Mouse (Mus musculus): Measurements from ENCODE around the gene Tmco2. TPM values are rescaled to one million over a fixed set of nuclear protein-coding genes. Genes with fewer than 3 reads are reported as not detected.

Tmco2 gene
- polyA plus RNA-seq (2014; fragmentation: Nextera tagmentation; extraction: Ambion mirVana), result 0.47 TPM in 1 of 2 replicates, not detected in the other

DNA sequence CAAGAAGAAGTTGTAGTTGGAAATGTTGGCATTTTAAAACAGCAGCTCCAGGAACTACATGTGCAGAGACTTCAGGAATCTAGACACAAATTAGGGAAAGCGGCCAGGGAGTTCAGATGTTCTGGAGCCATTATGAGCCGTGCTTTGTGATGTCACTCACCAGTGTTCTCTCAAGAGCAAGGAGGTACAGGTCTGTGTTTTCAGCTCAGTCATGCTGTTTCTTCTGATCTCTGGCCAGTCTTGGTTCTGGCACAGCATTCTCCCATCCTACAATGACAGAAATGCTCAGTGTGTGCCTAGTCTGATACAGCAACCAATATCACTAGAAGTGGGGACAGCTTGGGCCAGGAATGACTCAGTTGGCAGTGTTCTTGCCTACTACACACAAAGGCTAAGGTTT is at the start of gene Tmco2:
Tmco2 (minus strand) TSS at position 101 of the 400 bp plus-strand sequence.
- Histone ChIP-seq H3K27me3 (ENCODE audit: control insufficient read depth, insufficient read depth, low read length) (no peaks in the 10 kb centered on the region), H3K4me2 (ENCODE audit: low read depth) (no peak within 1 kb of the TSS), H3K4me3 (ENCODE audit: low read depth, low read length) (no peak within 1 kb of the TSS), H3K9me3 (ENCODE audit: control insufficient read depth, low read length) (no peaks in the 10 kb centered on the region), H3K4me1 (ENCODE audit: control insufficient read depth, insufficient read depth, low read length) (no peaks in the 10 kb centered on the region), H3K36me3 (ENCODE audit: control insufficient read depth, insufficient read depth, low read length) (no peaks in the 10 kb centered on the region), H3K9ac (ENCODE audit: low read length) (no peak within 1 kb of the TSS), H3K27ac (ENCODE audit: low read depth, low read length) (no peak within 1 kb of the TSS)
- 96% methylated on average over 2 of the region's 2 CpGs for WGBS
- no peak for ATAC-seq (ENCODE audit: insufficient read depth, low FRiP score, low TSS enrichment)
- DNase-seq (ENCODE audit: low spot score), result no peak

DNA sequence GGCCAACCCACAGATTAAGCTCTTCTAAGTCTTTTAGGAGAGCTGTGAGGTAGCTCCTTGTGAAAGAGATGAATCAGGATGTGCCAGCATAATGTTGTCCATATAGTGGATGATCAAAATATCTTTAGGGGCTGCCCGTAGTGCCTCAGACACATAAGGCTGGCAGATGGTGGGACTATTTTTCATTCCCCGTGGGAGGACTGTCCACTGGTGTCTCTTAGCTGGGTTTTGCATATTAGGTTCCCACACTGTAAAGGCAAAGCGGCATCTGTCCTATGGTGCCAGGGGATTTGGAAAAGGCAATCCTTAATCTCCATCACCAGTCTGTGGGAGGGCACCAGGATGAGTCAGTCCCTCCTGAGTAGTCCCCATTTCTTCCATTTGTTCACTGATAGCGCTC is 5.7 kb downstream of the Tmco2 start:
- Histone ChIP-seq H3K4me3 (ENCODE audit: low read depth, low read length) (no peak overlapping the region), H3K4me2 (ENCODE audit: low read depth) (no peak overlapping the region), H3K27me3 (ENCODE audit: control insufficient read depth, insufficient read depth, low read length) (no peaks in the 10 kb centered on the region), H3K4me1 (ENCODE audit: control insufficient read depth, insufficient read depth, low read length) (no peaks in the 10 kb centered on the region), H3K9ac (ENCODE audit: low read length) (no peak overlapping the region), H3K9me3 (ENCODE audit: control insufficient read depth, low read length) (no peaks in the 10 kb centered on the region), H3K27ac (ENCODE audit: low read depth, low read length) (no peak overlapping the region), H3K36me3 (ENCODE audit: control insufficient read depth, insufficient read depth, low read length) (no peaks in the 10 kb centered on the region)
- DNase-seq (ENCODE audit: low spot score) (no peak), ATAC-seq (ENCODE audit: insufficient read depth, low FRiP score, low TSS enrichment) (no peak)
- 83% methylated on average over 4 of the region's 4 CpGs for WGBS

DNA sequence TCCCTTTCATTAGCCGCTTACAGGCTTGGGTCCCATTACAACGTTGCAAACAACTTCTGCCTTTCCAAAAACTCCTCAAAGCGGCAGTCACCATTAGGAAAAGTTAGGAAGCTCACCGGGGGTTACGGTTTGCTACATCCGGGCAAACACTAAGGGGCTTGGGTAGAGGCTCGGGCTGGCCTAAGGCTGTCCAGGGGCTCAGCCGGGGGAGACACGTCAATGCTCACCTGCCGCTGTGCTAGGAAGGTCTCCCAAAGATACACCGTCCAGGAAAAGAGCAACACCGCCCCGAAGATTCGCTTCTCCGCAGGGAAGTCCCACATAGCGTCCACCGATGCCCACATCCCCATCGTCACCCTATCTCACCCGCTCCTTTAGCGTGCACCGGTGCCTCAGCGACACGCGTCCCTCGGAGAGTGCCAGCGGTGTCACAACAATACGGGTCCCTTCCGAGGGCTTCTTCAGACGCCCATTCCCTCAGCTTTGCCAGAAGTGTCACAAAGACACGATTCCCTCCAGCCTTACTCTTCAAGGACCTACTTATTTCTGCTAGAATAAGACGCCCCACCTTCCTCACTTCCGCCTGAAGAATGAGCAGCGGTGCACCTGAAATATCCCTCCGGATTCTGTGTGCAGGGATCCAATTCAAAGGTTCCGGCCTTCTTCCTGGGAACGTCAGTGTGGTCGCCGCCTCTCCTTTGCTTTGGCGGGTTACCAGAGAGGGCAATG is 11.2 kb downstream of the Tmco2 start, which contains the start of gene Zmpste24:
Zmpste24 (minus strand) TSS at position 592 of the 729 bp plus-strand sequence.
- Histone ChIP-seq H3K4me1 (ENCODE audit: control insufficient read depth, insufficient read depth, low read length) (peaks cover 6% of the 10 kb centered on the region; the same call in 1 of the 2 replicates), H3K4me2 (ENCODE audit: low read depth) (peak within 1 kb of the TSS; percentile 77), H3K27ac (ENCODE audit: low read depth, low read length) (peak within 1 kb of the TSS; percentile 39; the same call in 1 of the 2 replicates), H3K9me3 (ENCODE audit: control insufficient read depth, low read length) (no peaks in the 10 kb centered on the region), H3K4me3 (ENCODE audit: low read depth, low read length) (peak within 1 kb of the TSS; percentile 79), H3K36me3 (ENCODE audit: control insufficient read depth, insufficient read depth, low read length) (peaks cover 6% of the 10 kb centered on the region; the same call in 1 of the 2 replicates), H3K27me3 (ENCODE audit: control insufficient read depth, insufficient read depth, low read length) (no peaks in the 10 kb centered on the region), H3K9ac (ENCODE audit: low read length) (peak within 1 kb of the TSS; percentile 71)
- under 1% methylated on average over 39 of the region's 39 CpGs for WGBS
- DNase-seq (ENCODE audit: low spot score) (peak; percentile 89), ATAC-seq (ENCODE audit: insufficient read depth, low FRiP score, low TSS enrichment) (peak; percentile 82)

DNA sequence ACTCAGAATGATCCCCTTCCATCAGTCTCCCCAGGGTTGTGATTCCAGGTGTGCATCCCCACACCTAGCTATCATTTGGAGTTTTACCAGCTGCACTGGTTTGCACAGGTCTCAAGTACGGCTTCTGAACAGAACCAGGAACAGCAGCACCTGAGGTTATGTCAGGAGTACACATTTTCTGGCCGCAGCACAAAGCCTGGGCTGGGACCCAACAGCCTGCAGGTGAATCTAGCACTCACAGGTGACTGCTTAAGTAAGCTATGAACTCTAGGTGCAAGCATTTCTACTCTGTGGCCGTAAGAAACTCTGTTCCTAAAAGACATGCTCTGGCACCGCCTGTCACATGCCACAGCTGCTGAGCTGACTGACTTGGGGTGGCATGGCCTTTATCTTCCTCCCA is 18.8 kb downstream of the Tmco2 start:
- no peak overlapping the region for H3K4me3 ChIP-seq (ENCODE audit: low read depth, low read length)
- H3K4me1 ChIP-seq (ENCODE audit: control insufficient read depth, insufficient read depth, low read length), result no peaks in the 10 kb centered on the region
- H3K27me3 ChIP-seq (ENCODE audit: control insufficient read depth, insufficient read depth, low read length), result no peaks in the 10 kb centered on the region
- H3K9ac ChIP-seq (ENCODE audit: low read length), result no peak overlapping the region
- WGBS, result 91% methylated on average over 4 of the region's 4 CpGs
- DNase-seq (ENCODE audit: low spot score), result no peak
- H3K36me3 ChIP-seq (ENCODE audit: control insufficient read depth, insufficient read depth, low read length), result peaks cover 8% of the 10 kb centered on the region
- no peak overlapping the region for H3K4me2 ChIP-seq (ENCODE audit: low read depth)
- ATAC-seq (ENCODE audit: insufficient read depth, low FRiP score, low TSS enrichment), result no peak
- no peaks in the 10 kb centered on the region for H3K9me3 ChIP-seq (ENCODE audit: control insufficient read depth, low read length)
- H3K27ac ChIP-seq (ENCODE audit: low read depth, low read length), result no peak overlapping the region

DNA sequence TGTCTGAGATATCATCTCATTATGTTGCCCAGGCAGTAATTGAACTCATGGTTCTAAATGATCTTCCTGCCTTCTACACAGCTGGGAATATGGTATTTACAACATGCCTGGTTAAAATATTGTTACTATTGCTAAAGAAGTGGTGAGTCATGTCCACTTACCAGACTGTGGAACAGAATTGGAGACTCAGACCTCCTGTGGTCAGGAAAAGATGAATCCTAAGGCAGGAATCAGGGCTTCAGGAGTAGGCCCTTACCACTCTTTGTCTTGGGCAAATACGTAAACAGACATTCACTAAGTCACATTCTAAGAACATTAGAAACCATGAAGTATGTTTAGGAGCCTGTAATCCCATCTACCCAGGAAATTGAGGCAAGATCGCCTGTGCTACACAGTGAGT is 20.3 kb downstream of the Tmco2 start:
- no peak overlapping the region for H3K4me3 ChIP-seq (ENCODE audit: low read depth, low read length)
- no peak overlapping the region for H3K9ac ChIP-seq (ENCODE audit: low read length)
- no peaks in the 10 kb centered on the region for H3K9me3 ChIP-seq (ENCODE audit: control insufficient read depth, low read length)
- no peaks in the 10 kb centered on the region for H3K4me1 ChIP-seq (ENCODE audit: control insufficient read depth, insufficient read depth, low read length)
- no peaks in the 10 kb centered on the region for H3K27me3 ChIP-seq (ENCODE audit: control insufficient read depth, insufficient read depth, low read length)
- no peak overlapping the region for H3K27ac ChIP-seq (ENCODE audit: low read depth, low read length)
- H3K36me3 ChIP-seq (ENCODE audit: control insufficient read depth, insufficient read depth, low read length), result peaks cover 3% of the 10 kb centered on the region
- 90% methylated on average over 2 of the region's 2 CpGs for WGBS
- no peak for DNase-seq (ENCODE audit: low spot score)
- no peak overlapping the region for H3K4me2 ChIP-seq (ENCODE audit: low read depth)
- ATAC-seq (ENCODE audit: insufficient read depth, low FRiP score, low TSS enrichment), result no peak

DNA sequence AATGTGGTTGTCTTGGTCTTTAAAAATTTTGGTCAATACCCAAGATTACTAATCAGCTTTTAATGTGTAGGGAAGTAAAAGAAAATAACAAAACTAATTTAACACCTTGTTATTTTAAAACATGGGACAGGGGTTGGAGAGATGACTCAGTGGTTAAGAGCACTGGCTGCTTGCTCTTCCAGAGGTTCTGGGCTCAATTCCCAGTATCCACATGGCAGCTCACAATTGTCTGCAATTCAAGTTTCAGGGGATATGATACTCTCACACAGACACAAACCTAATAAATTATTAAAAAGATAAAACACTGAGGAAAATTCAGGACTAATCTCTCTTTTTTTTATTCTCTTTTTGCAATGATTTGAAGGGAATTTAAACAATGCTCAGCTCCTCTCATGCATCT is 24.5 kb downstream of the Tmco2 start:
- DNase-seq (ENCODE audit: low spot score), result no peak
- no peak for ATAC-seq (ENCODE audit: insufficient read depth, low FRiP score, low TSS enrichment)
- Histone ChIP-seq H3K36me3 (ENCODE audit: control insufficient read depth, insufficient read depth, low read length) (peaks cover 4% of the 10 kb centered on the region; the same call in 1 of the 2 replicates), H3K4me1 (ENCODE audit: control insufficient read depth, insufficient read depth, low read length) (no peaks in the 10 kb centered on the region), H3K4me3 (ENCODE audit: low read depth, low read length) (no peak overlapping the region), H3K9ac (ENCODE audit: low read length) (no peak overlapping the region), H3K27ac (ENCODE audit: low read depth, low read length) (no peak overlapping the region), H3K9me3 (ENCODE audit: control insufficient read depth, low read length) (no peaks in the 10 kb centered on the region), H3K4me2 (ENCODE audit: low read depth) (no peak overlapping the region), H3K27me3 (ENCODE audit: control insufficient read depth, insufficient read depth, low read length) (no peaks in the 10 kb centered on the region)

DNA sequence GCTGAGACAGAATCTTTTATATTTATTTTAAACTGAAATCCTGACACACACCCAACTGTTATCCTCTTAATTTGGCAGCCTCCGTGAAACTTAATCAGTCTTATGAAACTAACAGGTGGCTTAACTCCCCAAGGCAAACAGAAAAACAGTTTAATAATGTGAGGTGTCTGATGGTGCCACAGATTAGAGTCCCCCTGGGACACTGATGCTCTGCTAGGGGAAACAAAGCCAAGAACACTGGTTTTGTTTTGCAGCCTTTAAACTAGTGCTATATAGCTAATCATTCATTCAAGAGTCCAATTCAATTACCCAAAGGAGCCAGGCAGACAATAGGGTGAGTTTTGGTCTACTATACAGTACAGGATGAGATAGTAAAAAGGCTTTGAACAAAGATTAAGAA is 28.6 kb downstream of the Tmco2 start:
- H3K4me2 ChIP-seq (ENCODE audit: low read depth), result no peak overlapping the region
- H3K9me3 ChIP-seq (ENCODE audit: control insufficient read depth, low read length), result no peaks in the 10 kb centered on the region
- ATAC-seq (ENCODE audit: insufficient read depth, low FRiP score, low TSS enrichment) (no peak), DNase-seq (ENCODE audit: low spot score) (no peak)
- H3K27me3 ChIP-seq (ENCODE audit: control insufficient read depth, insufficient read depth, low read length), result no peaks in the 10 kb centered on the region
- peaks cover 8% of the 10 kb centered on the region for H3K36me3 ChIP-seq (ENCODE audit: control insufficient read depth, insufficient read depth, low read length)
- no peaks in the 10 kb centered on the region for H3K4me1 ChIP-seq (ENCODE audit: control insufficient read depth, insufficient read depth, low read length)
- 89% methylated on average over 1 of the region's 1 CpGs for WGBS
- H3K4me3 ChIP-seq (ENCODE audit: low read depth, low read length), result no peak overlapping the region
- no peak overlapping the region for H3K9ac ChIP-seq (ENCODE audit: low read length)
- no peak overlapping the region for H3K27ac ChIP-seq (ENCODE audit: low read depth, low read length)

DNA sequence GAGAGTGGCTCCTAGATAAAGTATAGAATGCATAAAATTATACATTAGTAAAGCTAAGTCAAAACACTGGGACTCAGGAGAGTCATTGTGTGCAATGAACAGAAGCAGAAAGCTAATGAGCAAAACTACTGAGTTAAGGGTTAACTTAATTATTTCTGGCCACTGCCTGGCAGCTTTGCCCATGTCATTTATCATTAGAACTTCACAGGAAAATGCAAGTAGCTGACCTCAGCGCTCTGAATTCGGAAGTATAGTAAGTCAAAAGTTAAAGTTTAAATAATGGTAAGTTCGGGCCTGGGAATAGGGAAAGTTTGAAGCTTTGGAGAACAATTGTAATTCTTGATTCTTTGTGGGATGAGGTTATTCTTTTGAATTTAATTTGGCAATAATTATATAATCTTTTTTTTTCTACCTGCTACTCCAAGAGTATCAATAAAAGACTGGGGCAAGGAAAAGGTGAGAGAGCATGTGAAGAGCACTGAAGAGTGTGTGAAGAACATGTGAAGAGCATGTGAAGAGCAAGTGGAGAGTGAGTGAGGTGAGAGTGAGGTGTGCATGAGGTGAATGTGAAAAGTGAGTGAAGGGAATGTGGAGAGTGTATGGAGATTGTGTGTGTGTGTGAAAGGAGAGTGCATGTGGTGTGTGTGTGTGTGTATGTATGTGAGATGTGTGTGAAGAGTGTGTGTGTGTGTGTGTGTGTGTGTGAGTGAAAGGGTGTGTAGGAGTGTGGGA is 30.9 kb downstream of the Tmco2 start:
- DNase-seq (ENCODE audit: low spot score), result no peak
- no peaks in the 10 kb centered on the region for H3K4me1 ChIP-seq (ENCODE audit: control insufficient read depth, insufficient read depth, low read length)
- no peak for ATAC-seq (ENCODE audit: insufficient read depth, low FRiP score, low TSS enrichment)
- H3K4me3 ChIP-seq (ENCODE audit: low read depth, low read length), result no peak overlapping the region
- H3K27ac ChIP-seq (ENCODE audit: low read depth, low read length), result no peak overlapping the region
- H3K9ac ChIP-seq (ENCODE audit: low read length), result no peak overlapping the region
- H3K27me3 ChIP-seq (ENCODE audit: control insufficient read depth, insufficient read depth, low read length), result no peaks in the 10 kb centered on the region
- peaks cover 13% of the 10 kb centered on the region for H3K36me3 ChIP-seq (ENCODE audit: control insufficient read depth, insufficient read depth, low read length)
- H3K4me2 ChIP-seq (ENCODE audit: low read depth), result no peak overlapping the region
- 70% methylated on average over 3 of the region's 3 CpGs for WGBS
- H3K9me3 ChIP-seq (ENCODE audit: control insufficient read depth, low read length), result no peaks in the 10 kb centered on the region

DNA sequence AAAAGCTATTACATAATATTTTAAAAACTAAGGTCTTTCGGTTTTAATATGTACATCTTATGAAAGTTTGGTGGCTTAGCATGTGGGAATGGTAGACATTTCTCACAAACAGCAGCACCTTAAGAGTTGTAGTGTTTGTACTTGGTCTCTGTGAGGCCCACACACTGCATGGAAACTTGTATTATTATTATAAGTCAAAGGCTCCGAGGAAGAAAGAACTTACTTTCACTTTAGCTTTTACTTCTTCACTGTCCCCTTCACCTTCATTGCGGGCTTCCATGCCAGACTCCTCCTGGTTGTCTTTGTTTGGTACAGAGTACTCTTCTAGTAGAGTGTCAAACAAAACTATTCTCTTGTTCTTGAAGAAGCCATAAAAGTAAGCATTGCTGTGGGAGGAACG is 34.8 kb downstream of the Tmco2 start:
- Histone ChIP-seq H3K27me3 (ENCODE audit: control insufficient read depth, insufficient read depth, low read length) (no peaks in the 10 kb centered on the region), H3K36me3 (ENCODE audit: control insufficient read depth, insufficient read depth, low read length) (peaks cover 12% of the 10 kb centered on the region), H3K9me3 (ENCODE audit: control insufficient read depth, low read length) (no peaks in the 10 kb centered on the region), H3K9ac (ENCODE audit: low read length) (no peak overlapping the region), H3K27ac (ENCODE audit: low read depth, low read length) (no peak overlapping the region), H3K4me1 (ENCODE audit: control insufficient read depth, insufficient read depth, low read length) (no peaks in the 10 kb centered on the region), H3K4me3 (ENCODE audit: low read depth, low read length) (no peak overlapping the region), H3K4me2 (ENCODE audit: low read depth) (no peak overlapping the region)
- DNase-seq (ENCODE audit: low spot score) (no peak), ATAC-seq (ENCODE audit: insufficient read depth, low FRiP score, low TSS enrichment) (no peak)
- 54% methylated on average over 4 of the region's 4 CpGs for WGBS

All from neural tube, embryonic 11.5 days (tissue).